36 mouse cellular contexts compared by ENCODE assay signal in genomic region chr13:91826066-91826465, GRCm38 (mm10). TPM values are rescaled to one million over a fixed set of nuclear protein-coding genes. Genes with fewer than 3 reads are reported as not detected.
DNase-seq lines count a peak whose midpoint lies in the region; ATAC-seq and TF ChIP-seq lines count a peak whose summit lies in the region.
"Had no signal": no experiment of that assay in that cellular context is flagged by ENCODE, and none has a peak within 500 bp of the region (broad histone marks: within the 10 kb centered on the region; RNA-seq: fewer than 3 reads in every experiment).

No protein-coding gene starts in this region.

- H3K4me2 ChIP-seq in embryonic facial prominence, embryonic 14.5 days (ENCODE audit: low read depth, low read length): no peak overlapping the region
- H3K4me2 ChIP-seq: embryonic facial prominence, embryonic 12.5 days; hindbrain, embryonic 15.5 days; liver, embryonic 13.5 days; midbrain, embryonic 15.5 days; neural tube, embryonic 15.5 days had no signal

- intact Hi-C loops in heart, adult 2 months (cut with DNase I): no loop called here
- intact Hi-C loops in heart, postnatal 25 days (cut with DNase I): no loop called here

- ATAC-seq in embryonic facial prominence, embryonic 14.5 days (ENCODE audit: low read depth): no peak
- ATAC-seq: forebrain, embryonic 16.5 days; inflammation-experienced regulatory T-cells, adult 6 months; lung, postnatal 0 days; midbrain, embryonic 15.5 days; Patski had no signal

- H3K36me3 ChIP-seq in embryonic facial prominence, embryonic 14.5 days (ENCODE audit: control insufficient read depth, insufficient read depth, low read length): no peaks in the 10 kb centered on the region
- no peaks in the 10 kb centered on the region for H3K36me3 ChIP-seq in embryonic facial prominence, embryonic 10.5 days (replicated peaks)
- peaks cover 2% of the 10 kb centered on the region; the same call in 1 of the 2 replicates for H3K36me3 ChIP-seq in heart, adult 2 months (ENCODE audit: control insufficient read depth, insufficient read depth, low read length)
- H3K36me3 ChIP-seq: embryonic facial prominence, embryonic 12.5 days; hindbrain, embryonic 10.5 days; hindbrain, embryonic 15.5 days; liver, embryonic 13.5 days; midbrain, embryonic 15.5 days; neural tube, embryonic 15.5 days had no signal

- peak overlapping the region; percentile 58; the same call in 1 of the 2 replicates for H3K27ac ChIP-seq in embryonic facial prominence, embryonic 14.5 days (replicated peaks; ENCODE audit: low read depth, low read length)
- H3K27ac ChIP-seq in embryonic facial prominence, embryonic 10.5 days (replicated peaks): no peak overlapping the region
- peak overlapping the region; percentile 44 for H3K27ac ChIP-seq in heart, adult 2 months
- H3K27ac ChIP-seq: embryonic facial prominence, embryonic 12.5 days; hindbrain, embryonic 10.5 days; hindbrain, embryonic 15.5 days; liver, embryonic 13.5 days; midbrain, embryonic 15.5 days; neural tube, embryonic 15.5 days; stomach, postnatal 0 days had no signal

- H3K9me3 ChIP-seq in embryonic facial prominence, embryonic 14.5 days (ENCODE audit: control insufficient read depth, low read length): no peaks in the 10 kb centered on the region
- no peaks in the 10 kb centered on the region for H3K9me3 ChIP-seq in embryonic facial prominence, embryonic 10.5 days
- H3K9me3 ChIP-seq: embryonic facial prominence, embryonic 12.5 days; hindbrain, embryonic 10.5 days; hindbrain, embryonic 15.5 days; liver, embryonic 13.5 days; midbrain, embryonic 15.5 days; neural tube, embryonic 15.5 days had no signal

- no peak for TF ChIP-seq POLR2A in heart, adult 2 months (IDR thresholded peaks at IDR 0.05; ENCODE audit: insufficient read depth, low read depth, low read length)

- no peak for TF ChIP-seq EP300 in heart, adult 2 months (IDR thresholded peaks at IDR 0.05; ENCODE audit: insufficient read depth, low read depth, low read length)

- H3K79me2 ChIP-seq in heart, adult 2 months (replicated peaks; ENCODE audit: control insufficient read depth, insufficient read depth, low read length): no peaks in the 10 kb centered on the region

- no peaks in the 10 kb centered on the region for H3K4me1 ChIP-seq in embryonic facial prominence, embryonic 14.5 days (ENCODE audit: control insufficient read depth, insufficient read depth, low read length)
- H3K4me1 ChIP-seq in embryonic facial prominence, embryonic 10.5 days: peaks cover 4% of the 10 kb centered on the region; the same call in 1 of the 2 replicates
- H3K4me1 ChIP-seq in heart, adult 2 months (ENCODE audit: control insufficient read depth, insufficient read depth, low read length): peaks cover 6% of the 10 kb centered on the region
- H3K4me1 ChIP-seq: hindbrain, embryonic 10.5 days; hindbrain, embryonic 15.5 days; liver, embryonic 13.5 days; midbrain, embryonic 15.5 days; neural tube, embryonic 15.5 days had no signal

- H3K4me3 ChIP-seq in embryonic facial prominence, embryonic 14.5 days (ENCODE audit: low read depth, low read length): no peak overlapping the region
- no peak overlapping the region for H3K4me3 ChIP-seq in embryonic facial prominence, embryonic 10.5 days
- no peak overlapping the region for H3K4me3 ChIP-seq in heart, adult 2 months
- H3K4me3 ChIP-seq: embryonic facial prominence, embryonic 12.5 days; hindbrain, embryonic 10.5 days; hindbrain, embryonic 15.5 days; liver, embryonic 13.5 days; midbrain, embryonic 15.5 days; neural tube, embryonic 15.5 days had no signal

- H3K9ac ChIP-seq in embryonic facial prominence, embryonic 14.5 days (ENCODE audit: low read depth, low read length): no peak overlapping the region
- no peak overlapping the region for H3K9ac ChIP-seq in heart, adult 2 months (ENCODE audit: low read depth, low read length)
- H3K9ac ChIP-seq: embryonic facial prominence, embryonic 12.5 days; hindbrain, embryonic 15.5 days; liver, embryonic 13.5 days; midbrain, embryonic 15.5 days; neural tube, embryonic 15.5 days had no signal

- DNase-seq in embryonic facial prominence, embryonic 14.5 days (ENCODE audit: low spot score): no peak
- no peak for DNase-seq in embryonic facial prominence, embryonic 10.5 days (ENCODE audit: low spot score)
- peak; percentile 26 to 44 for DNase-seq in heart, adult 2 months
- DNase-seq in heart, postnatal 25 days (ENCODE audit: low spot score): no peak
- DNase-seq in lung, postnatal 36 days: peak; percentile 4
- DNase-seq in lung, postnatal 14 days: no peak
- peak; percentile 76 for DNase-seq in skeletal muscle tissue, adult 2 months (ENCODE audit: low read depth, low spot score)
- DNase-seq in testis, postnatal 14 days (ENCODE audit: low spot score): no peak
- DNase-seq: cerebellum, adult 11 months; cerebellum, adult 9-10 months; cerebellum, postnatal 36 days; kidney, adult 11 months; kidney, postnatal 14 days; layer of hippocampus, adult 9-11 months; liver, embryonic 13.5 days; lung, adult 18-20 months; right cerebral cortex, postnatal 25 days; spleen, adult 18-20 months; thymus, adult 2 months; thymus, postnatal 36 days had no signal

- no peaks in the 10 kb centered on the region for H3K27me3 ChIP-seq in embryonic facial prominence, embryonic 14.5 days (replicated peaks; ENCODE audit: control insufficient read depth, insufficient read depth, low read length)
- H3K27me3 ChIP-seq in embryonic facial prominence, embryonic 10.5 days (replicated peaks; ENCODE audit: low read depth, poor library complexity, severe bottlenecking): no peaks in the 10 kb centered on the region
- no peaks in the 10 kb centered on the region for H3K27me3 ChIP-seq in heart, adult 2 months (ENCODE audit: control insufficient read depth, insufficient read depth, low read length)
- H3K27me3 ChIP-seq: embryonic facial prominence, embryonic 12.5 days; hindbrain, embryonic 15.5 days; liver, embryonic 13.5 days; midbrain, embryonic 15.5 days; neural tube, embryonic 15.5 days had no signal

- WGBS in embryonic facial prominence, embryonic 14.5 days: 58% methylated on average over 2 of the region's 2 CpGs
- WGBS in embryonic facial prominence, embryonic 10.5 days: 91% methylated on average over 2 of the region's 2 CpGs
- WGBS in heart, adult 2 months: 64% methylated on average over 2 of the region's 2 CpGs

- no peak for TF ChIP-seq CTCF in heart, adult 2 months (IDR thresholded peaks at IDR 0.05)

RNA-seq across cellular contexts. Expression of gene Zcchc9, which starts 18.6 kb away (rescaled TPM):
- 21.8 and 22.3 TPM in 2 replicates for polyA plus RNA-seq in embryonic facial prominence, embryonic 14.5 days (2014; fragmentation: Nextera tagmentation; extraction: Ambion mirVana)
- 31.2 and 32.5 TPM in 2 replicates for polyA plus RNA-seq in embryonic facial prominence, embryonic 10.5 days (2016; fragmentation: Nextera tagmentation; extraction: Ambion mirVana)
- total RNA-seq in heart, adult 2 months (2021): 10 to 100 TPM; 12.6 to 14.2 TPM
- 10.2 and 17.0 TPM in 2 replicates for polyA plus RNA-seq in heart, adult 2 months (2012; rRNA removed)
- 10 to 100 TPM; 13.6 to 18.9 TPM for total RNA-seq in heart, postnatal 25 days (2021)

RNA-seq across cellular contexts. Expression of gene Ckmt2, which starts 50.6 kb away (rescaled TPM):
- polyA plus RNA-seq in embryonic facial prominence, embryonic 14.5 days (2014; fragmentation: Nextera tagmentation; extraction: Ambion mirVana): 6.4 and 17.7 TPM in 2 replicates
- polyA plus RNA-seq in embryonic facial prominence, embryonic 10.5 days (2016; fragmentation: Nextera tagmentation; extraction: Ambion mirVana): not detected in 2 replicates
- 1,000 to 10,000 TPM; 2,250 to 2,602 TPM for total RNA-seq in heart, adult 2 months (2021)
- 2,389 and 3,414 TPM in 2 replicates for polyA plus RNA-seq in heart, adult 2 months (2012; rRNA removed)
- 1,000 to 10,000 TPM; 2,662 to 2,666 TPM for total RNA-seq in heart, postnatal 25 days (2021)
- total RNA-seq: granulocyte monocyte progenitor cell, adult 5-6 weeks; left cerebral cortex, postnatal 10 days; MEL had no signal
- polyA plus RNA-seq: embryonic facial prominence, embryonic 12.5 days; forebrain, embryonic 11.5 days; forebrain, embryonic 16.5 days; hindbrain, embryonic 10.5 days; hindbrain, embryonic 15.5 days; inflammation-experienced regulatory T-cells, adult 6 months; kidney, embryonic 14.5 days; limb, embryonic 11.5 days; liver, embryonic 13.5 days; midbrain, embryonic 15.5 days; Patski had no signal

Comparison
In these comparisons a context has a peak if more than half of its experiments do, and no peak if none do; other contexts are left out.
1. DNase-seq: peak in heart, adult 2 months (2 of 2), lung, postnatal 36 days (single experiment) and skeletal muscle tissue, adult 2 months (single experiment); none in embryonic facial prominence, embryonic 14.5 days (single experiment), embryonic facial prominence, embryonic 10.5 days (single experiment), heart, postnatal 25 days (single experiment), lung, postnatal 14 days (single experiment) and testis, postnatal 14 days (single experiment).
2. RNA of gene Ckmt2, which starts 50.6 kb away (polyA plus RNA-seq): 2,389 to 3,414 TPM in heart, adult 2 months; 6.4 to 17.7 TPM in embryonic facial prominence, embryonic 14.5 days and not detected in embryonic facial prominence, embryonic 10.5 days; every median in the first group is over 100 times any median in the second.